Mouse (Mus musculus): Measurements from ENCODE around the gene C1qtnf5. TPM values are rescaled to one million over a fixed set of nuclear protein-coding genes. Genes with fewer than 3 reads are reported as not detected.
"Not testable (repeated sequence)": the region's sequence is repeated elsewhere in the genome, so short reads cannot be mapped to it uniquely, and the experiment has no call there.

Gene C1qtnf5
- polyA plus RNA-seq, 1 experiment from 2014 or later: 1.8 TPM

DNA sequence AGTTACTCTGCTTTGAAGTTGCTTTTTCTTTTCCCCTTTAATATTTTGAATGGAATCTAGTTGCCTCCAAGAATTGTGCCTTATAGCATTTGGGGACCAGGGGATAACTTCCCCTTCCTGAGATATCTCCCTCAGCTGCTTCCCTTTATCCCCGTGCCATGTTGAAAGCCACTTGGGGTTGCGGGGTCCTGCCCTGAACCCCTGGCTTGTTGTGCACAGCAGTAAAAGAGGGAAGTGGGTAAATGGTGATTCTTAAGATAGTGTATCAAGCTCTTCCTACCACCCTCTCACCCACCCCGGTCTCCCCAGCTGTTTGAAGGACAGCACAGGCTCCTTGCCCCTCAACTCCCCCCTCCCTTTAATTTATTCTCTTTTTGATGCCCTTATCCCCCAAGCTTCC, 12.3 kb upstream of the C1qtnf5 start:
- H3K4me2 ChIP-seq (replicated peaks): no peak overlapping the region
- WGBS: 83% methylated on average over 3 of the region's 3 CpGs
- no peaks in the 10 kb centered on the region for H3K9me3 ChIP-seq (replicated peaks)
- H3K4me1 ChIP-seq: peaks cover 14% of the 10 kb centered on the region
- H3K36me3 ChIP-seq: no peaks in the 10 kb centered on the region
- H3K4me3 ChIP-seq: no peak overlapping the region
- H3K9ac ChIP-seq: no peak overlapping the region
- no peaks in the 10 kb centered on the region for H3K27me3 ChIP-seq
- no peak overlapping the region for H3K27ac ChIP-seq
- no peak for ATAC-seq (ENCODE audit: low FRiP score)

DNA sequence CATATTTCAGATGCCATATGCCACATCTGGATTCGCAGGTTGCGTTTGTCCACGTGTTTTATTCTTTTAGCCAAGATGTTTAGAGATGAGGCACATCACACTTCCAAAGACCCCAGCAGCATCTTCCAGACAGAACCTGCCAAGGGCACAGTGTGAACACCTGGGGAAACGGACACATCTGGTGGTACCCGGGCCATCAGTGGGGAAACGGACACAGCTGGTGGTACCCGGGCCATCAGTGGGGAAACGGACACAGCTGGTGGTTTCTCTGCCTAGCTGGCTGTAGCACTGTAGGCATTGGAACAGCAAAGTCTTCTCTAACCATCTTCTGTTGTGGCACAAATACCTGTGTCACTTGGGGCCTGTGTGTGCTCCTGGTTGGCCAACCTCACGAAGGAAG, 11.3 kb upstream of the C1qtnf5 start:
- H3K9ac ChIP-seq: no peak overlapping the region
- WGBS: 89% methylated on average over 9 of the region's 9 CpGs
- peaks cover 14% of the 10 kb centered on the region for H3K4me1 ChIP-seq
- no peaks in the 10 kb centered on the region for H3K9me3 ChIP-seq (replicated peaks)
- no peak for ATAC-seq (ENCODE audit: low FRiP score)
- no peak overlapping the region for H3K4me3 ChIP-seq
- no peak overlapping the region for H3K4me2 ChIP-seq (replicated peaks)
- H3K36me3 ChIP-seq: no peaks in the 10 kb centered on the region
- no peak overlapping the region for H3K27ac ChIP-seq
- no peaks in the 10 kb centered on the region for H3K27me3 ChIP-seq

DNA sequence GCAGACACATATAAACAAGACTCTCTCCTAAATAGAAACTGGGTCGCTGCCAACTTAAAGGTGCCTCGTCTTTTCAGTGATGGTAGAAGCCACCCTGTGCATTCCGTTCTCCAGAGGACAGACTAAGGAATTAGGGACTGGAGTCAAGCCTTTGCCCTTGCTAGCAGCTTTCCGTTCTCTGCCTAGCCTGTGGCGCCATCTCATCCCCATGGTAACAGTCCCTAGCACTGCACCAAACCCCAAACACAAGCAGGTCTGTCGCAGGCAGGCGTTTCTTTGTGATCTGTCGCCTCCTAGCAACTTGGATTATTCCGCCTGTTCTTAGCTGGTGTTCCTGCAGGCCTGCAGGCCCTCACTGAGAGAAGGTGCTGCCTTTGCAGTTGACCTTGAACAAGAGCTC, 10.5 kb upstream of the C1qtnf5 start:
- H3K4me1 ChIP-seq: peaks cover 14% of the 10 kb centered on the region
- 23% methylated on average over 9 of the region's 9 CpGs for WGBS
- H3K36me3 ChIP-seq: no peaks in the 10 kb centered on the region
- ATAC-seq (ENCODE audit: low FRiP score): peak; percentile 51; the same call in 1 of the 2 replicates
- no peaks in the 10 kb centered on the region for H3K9me3 ChIP-seq (replicated peaks)
- no peak overlapping the region for H3K4me2 ChIP-seq (replicated peaks)
- H3K4me3 ChIP-seq: no peak overlapping the region
- H3K27ac ChIP-seq: peak overlapping the region; percentile 48
- no peak overlapping the region for H3K9ac ChIP-seq
- no peaks in the 10 kb centered on the region for H3K27me3 ChIP-seq

DNA sequence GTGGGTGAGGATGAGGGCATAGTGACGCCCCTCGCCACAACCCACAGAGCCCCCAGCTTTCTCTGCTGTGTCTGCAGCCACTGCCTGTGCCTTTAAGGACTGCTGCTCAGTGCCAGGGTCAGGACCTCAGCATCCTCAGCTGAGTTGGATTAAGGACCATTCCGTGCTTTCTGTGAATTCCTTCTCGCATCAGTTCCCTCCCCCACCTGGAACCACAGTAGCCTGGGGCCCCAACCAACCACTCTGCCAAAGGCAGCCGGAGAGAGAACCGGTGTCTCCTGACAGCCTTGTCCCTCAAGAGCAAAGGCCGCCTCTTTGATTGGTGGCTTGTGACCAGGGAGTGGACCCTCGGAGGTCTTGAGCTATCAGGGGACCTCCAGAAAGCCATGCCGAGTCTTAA, 5.6 kb upstream of the C1qtnf5 start, which contains the start of gene Mfrp:
TSS of gene Mfrp (plus strand) at position 240 of the 400 bp plus-strand sequence.
- H3K9me3 ChIP-seq (replicated peaks): no peaks in the 10 kb centered on the region
- 64% methylated on average over 9 of the region's 9 CpGs for WGBS
- no peak within 1 kb of the TSS for H3K9ac ChIP-seq
- no peak for ATAC-seq (ENCODE audit: low FRiP score)
- H3K4me2 ChIP-seq (replicated peaks): no peak within 1 kb of the TSS
- peaks cover 14% of the 10 kb centered on the region for H3K36me3 ChIP-seq
- H3K27me3 ChIP-seq: no peaks in the 10 kb centered on the region
- H3K4me1 ChIP-seq: peaks cover 3% of the 10 kb centered on the region; the same call in 1 of the 2 replicates
- H3K4me3 ChIP-seq: no peak within 1 kb of the TSS
- no peak within 1 kb of the TSS for H3K27ac ChIP-seq

DNA sequence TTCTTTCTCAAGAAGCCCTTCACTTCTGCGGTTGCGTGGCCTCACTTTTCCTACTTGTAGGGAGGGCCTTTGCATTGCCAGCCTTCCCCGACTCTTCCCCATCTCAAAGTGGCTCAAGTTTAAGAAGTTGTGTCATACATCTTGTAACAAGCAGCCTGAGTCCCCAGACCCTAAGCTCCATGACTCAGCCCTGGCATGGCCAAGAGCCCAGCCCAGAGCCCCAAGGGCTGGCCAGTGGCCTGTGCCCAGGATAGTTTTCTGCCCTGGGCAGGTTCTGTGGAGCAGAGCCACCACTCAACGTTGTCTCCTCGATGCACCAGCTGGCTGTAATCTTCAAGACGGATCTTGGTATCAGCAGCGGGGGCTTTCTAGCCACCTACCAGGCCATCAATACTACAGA, 2.2 kb upstream of the C1qtnf5 start:
- H3K4me3 ChIP-seq: no peak overlapping the region
- WGBS: 94% methylated on average over 7 of the region's 7 CpGs
- H3K36me3 ChIP-seq: peaks cover 14% of the 10 kb centered on the region

DNA sequence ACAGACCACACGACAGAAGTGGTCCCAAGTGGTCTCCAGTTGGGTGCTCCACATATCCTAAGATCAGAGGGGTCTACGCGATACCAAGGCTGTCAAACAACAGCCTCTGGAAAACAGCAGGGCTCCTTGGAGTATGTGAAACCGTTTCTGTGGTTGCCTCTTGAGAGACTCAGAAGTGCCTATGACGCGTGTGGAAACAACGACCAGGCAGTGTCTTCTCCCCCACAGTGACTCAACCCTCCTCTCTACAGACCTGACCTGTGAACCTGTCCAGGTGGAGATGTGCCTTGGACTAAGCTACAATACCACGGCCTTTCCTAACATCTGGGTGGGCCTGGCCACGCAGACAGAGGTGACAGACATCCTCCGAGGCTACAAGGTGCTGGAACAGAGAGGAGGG, 1.3 kb upstream of the C1qtnf5 start:
- no peak overlapping the region for H3K27ac ChIP-seq
- no peak overlapping the region for H3K4me3 ChIP-seq
- no peak for ATAC-seq (ENCODE audit: low FRiP score)
- no peak overlapping the region for H3K4me2 ChIP-seq (replicated peaks)
- no peaks in the 10 kb centered on the region for H3K27me3 ChIP-seq
- no peaks in the 10 kb centered on the region for H3K9me3 ChIP-seq (replicated peaks)
- peaks cover 14% of the 10 kb centered on the region for H3K36me3 ChIP-seq
- 87% methylated on average over 10 of the region's 10 CpGs for WGBS
- H3K4me1 ChIP-seq: peaks cover 41% of the 10 kb centered on the region
- no peak overlapping the region for H3K9ac ChIP-seq

More for the DNA sequence above, 2.2 kb upstream of the C1qtnf5 start:
- Histone ChIP-seq H3K9ac (no peak overlapping the region), H3K9me3 (replicated peaks) (no peaks in the 10 kb centered on the region), H3K27me3 (no peaks in the 10 kb centered on the region), H3K27ac (no peak overlapping the region), H3K4me1 (peaks cover 33% of the 10 kb centered on the region), H3K4me2 (replicated peaks) (no peak overlapping the region)
- no peak for ATAC-seq (ENCODE audit: low FRiP score)

DNA sequence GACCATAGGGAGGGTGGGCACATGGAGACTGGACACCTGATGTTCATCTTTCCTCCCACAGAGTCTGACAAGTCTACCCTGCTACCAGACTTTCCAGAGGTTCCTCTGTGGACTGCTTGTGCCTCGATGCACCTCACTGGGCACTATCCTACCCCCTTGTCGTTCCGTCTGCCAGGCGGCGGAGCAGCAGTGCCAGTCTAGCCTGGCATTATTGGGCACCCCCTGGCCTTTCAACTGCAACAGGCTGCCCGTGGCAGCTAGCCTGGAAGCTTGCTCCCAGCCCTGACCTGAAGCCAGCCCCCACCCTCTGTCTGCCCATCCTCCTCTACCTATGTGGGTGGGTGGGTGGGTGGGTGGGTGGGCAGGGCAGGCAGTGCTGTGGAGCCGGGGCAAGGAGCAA, 863 bp upstream of the C1qtnf5 start:
- no peak overlapping the region for H3K4me2 ChIP-seq (replicated peaks)
- H3K4me1 ChIP-seq: peaks cover 41% of the 10 kb centered on the region
- ATAC-seq (ENCODE audit: low FRiP score): no peak
- WGBS: 92% methylated on average over 7 of the region's 7 CpGs
- peaks cover 14% of the 10 kb centered on the region for H3K36me3 ChIP-seq
- no peaks in the 10 kb centered on the region for H3K27me3 ChIP-seq
- H3K4me3 ChIP-seq: no peak overlapping the region
- no peak overlapping the region for H3K27ac ChIP-seq
- no peaks in the 10 kb centered on the region for H3K9me3 ChIP-seq (replicated peaks)
- H3K9ac ChIP-seq: no peak overlapping the region

DNA sequence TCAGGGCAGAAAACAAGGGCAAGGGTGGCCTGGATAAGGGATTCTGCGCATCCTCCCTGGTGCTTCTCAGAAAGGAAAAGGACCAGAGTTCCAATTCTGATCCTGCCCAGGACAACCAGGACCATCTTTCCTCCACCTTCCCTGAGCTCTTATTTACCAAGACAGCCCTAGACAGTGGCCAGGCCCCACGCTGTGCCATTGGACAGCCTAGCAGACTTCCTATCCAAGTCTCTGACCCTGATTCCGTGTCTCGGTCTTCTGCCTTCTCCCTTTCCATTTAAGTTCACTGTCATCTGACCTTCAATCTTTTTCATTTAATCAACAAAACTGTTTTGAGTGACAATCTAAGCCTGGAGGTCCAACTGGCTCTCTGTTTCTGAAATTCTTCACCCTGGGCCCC, 449 bp upstream of the C1qtnf5 start:
- Histone ChIP-seq H3K27me3 (no peaks in the 10 kb centered on the region), H3K4me1 (peaks cover 41% of the 10 kb centered on the region), H3K27ac (no peak overlapping the region; the same call in 1 of the 2 replicates), H3K36me3 (peaks cover 14% of the 10 kb centered on the region), H3K9me3 (replicated peaks) (no peaks in the 10 kb centered on the region), H3K4me2 (replicated peaks) (no peak overlapping the region), H3K9ac (no peak overlapping the region), H3K4me3 (no peak overlapping the region)
- no peak for ATAC-seq (ENCODE audit: low FRiP score)
- WGBS: 77% methylated on average over 4 of the region's 4 CpGs

DNA sequence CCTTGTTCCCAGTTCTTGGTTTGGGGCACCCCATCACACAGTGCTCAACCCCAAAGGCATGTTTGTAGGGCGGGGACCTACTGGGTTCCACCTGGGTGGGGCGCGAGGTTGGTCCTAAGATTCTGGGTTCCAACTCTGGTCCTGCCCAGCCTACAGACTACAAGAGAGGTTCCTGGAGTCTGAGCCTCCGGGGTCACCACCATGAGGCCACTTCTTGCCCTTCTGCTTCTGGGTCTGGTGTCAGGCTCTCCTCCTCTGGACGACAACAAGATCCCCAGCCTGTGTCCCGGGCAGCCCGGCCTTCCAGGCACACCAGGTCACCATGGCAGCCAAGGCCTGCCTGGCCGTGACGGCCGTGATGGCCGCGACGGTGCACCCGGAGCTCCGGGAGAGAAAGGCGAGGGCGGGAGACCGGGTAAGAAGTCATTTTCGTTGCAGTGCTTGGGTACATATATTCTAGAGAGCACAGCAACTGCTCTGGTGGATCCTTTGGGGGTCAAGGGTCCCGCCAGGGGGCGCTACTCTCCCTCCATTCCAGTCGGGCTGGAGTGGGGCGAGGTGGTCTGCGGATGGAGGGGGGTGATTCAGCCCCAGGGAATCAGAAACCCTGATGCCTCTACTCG, 623 bp downstream of the C1qtnf5 start:
- peak overlapping the region; percentile 36 for H3K4me2 ChIP-seq (replicated peaks)
- H3K9me3 ChIP-seq (replicated peaks): no peaks in the 10 kb centered on the region
- H3K27ac ChIP-seq: peak overlapping the region; percentile 57
- H3K9ac ChIP-seq: peak overlapping the region; percentile 35
- peak overlapping the region; percentile 12; the same call in 1 of the 2 replicates for H3K4me3 ChIP-seq
- no peaks in the 10 kb centered on the region for H3K27me3 ChIP-seq
- WGBS: 31% methylated on average over 25 of the region's 25 CpGs
- H3K36me3 ChIP-seq: peaks cover 14% of the 10 kb centered on the region
- H3K4me1 ChIP-seq: peaks cover 50% of the 10 kb centered on the region
- ATAC-seq (ENCODE audit: low FRiP score): peak; percentile 18; the same call in 1 of the 2 replicates

DNA sequence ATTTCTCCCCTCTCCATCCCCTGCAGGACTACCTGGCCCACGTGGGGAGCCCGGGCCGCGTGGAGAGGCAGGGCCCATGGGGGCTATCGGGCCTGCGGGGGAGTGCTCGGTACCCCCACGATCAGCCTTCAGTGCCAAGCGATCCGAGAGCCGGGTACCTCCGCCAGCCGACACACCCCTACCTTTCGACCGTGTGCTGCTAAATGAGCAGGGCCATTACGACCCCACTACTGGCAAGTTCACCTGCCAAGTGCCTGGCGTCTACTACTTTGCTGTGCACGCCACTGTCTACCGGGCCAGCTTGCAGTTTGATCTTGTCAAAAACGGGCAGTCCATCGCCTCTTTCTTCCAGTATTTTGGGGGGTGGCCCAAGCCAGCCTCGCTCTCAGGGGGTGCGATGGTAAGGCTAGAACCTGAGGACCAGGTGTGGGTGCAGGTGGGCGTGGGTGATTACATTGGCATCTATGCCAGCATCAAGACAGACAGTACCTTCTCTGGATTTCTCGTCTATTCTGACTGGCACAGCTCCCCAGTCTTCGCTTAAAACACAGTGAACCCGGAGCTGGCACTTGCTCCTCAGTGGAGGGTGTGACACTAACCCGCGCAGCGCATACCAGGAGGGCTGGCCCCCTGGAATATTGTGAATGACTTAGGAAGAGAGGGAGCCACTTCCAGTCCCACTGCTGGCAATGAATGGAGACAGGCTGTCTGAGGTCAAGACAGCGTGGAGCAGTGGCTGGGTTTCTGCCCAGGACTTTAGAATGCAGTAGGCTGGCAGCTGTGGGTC, 1.4 kb downstream of the C1qtnf5 start:
- no peaks in the 10 kb centered on the region for H3K9me3 ChIP-seq (replicated peaks)
- H3K4me1 ChIP-seq: peaks cover 50% of the 10 kb centered on the region
- 0 out of 2 replicates have a peak overlapping the region, but pooled peaks have one; percentile 9 for H3K9ac ChIP-seq
- H3K27me3 ChIP-seq: no peaks in the 10 kb centered on the region
- no peak overlapping the region for H3K27ac ChIP-seq
- H3K4me2 ChIP-seq (replicated peaks): peak overlapping the region; percentile 37
- ATAC-seq (ENCODE audit: low FRiP score): 0 out of 2 replicates have a peak, but pooled peaks have one; percentile 4
- peaks cover 14% of the 10 kb centered on the region for H3K36me3 ChIP-seq
- 82% methylated on average over 31 of the region's 31 CpGs for WGBS
- H3K4me3 ChIP-seq: no peak overlapping the region

DNA sequence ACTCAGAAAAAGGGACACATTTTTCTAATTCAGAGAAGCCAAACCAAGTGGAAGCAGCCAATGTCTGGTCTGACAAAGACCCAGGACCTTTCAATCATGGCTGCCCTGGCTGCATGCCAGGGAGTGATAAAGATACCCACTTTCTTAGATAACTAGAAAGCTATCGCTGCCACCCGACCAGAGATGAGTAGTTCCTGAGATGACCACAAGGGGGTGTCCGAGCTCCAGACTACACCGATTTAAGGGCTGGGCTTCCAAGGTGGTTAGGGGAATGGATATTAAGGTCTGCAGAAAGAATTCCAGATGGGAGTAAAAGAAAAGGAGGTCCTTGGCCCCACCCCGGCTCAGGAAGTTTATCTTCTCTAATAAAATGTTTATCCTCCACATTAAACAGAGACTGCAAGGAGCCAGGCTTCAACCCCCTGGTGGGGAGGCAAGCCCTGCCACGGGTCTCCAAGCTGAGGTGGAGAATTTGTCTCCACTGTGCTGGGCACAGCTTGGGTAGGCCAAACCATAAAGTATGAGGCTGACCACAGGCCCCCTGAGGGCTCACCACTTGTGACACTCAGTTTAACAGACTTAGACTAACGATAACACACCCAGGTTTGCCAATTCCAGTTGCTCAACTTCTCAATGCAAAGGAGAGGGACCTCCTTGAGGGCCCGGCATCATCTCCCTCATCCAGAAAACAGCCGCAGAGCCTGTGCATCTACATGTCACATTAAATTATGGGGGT, 2.5 kb downstream of the C1qtnf5 start:
- peaks cover 50% of the 10 kb centered on the region for H3K4me1 ChIP-seq
- no peak overlapping the region for H3K4me3 ChIP-seq
- no peaks in the 10 kb centered on the region for H3K27me3 ChIP-seq
- no peaks in the 10 kb centered on the region for H3K9me3 ChIP-seq (replicated peaks)
- no peak overlapping the region for H3K27ac ChIP-seq
- peaks cover 13% of the 10 kb centered on the region for H3K36me3 ChIP-seq
- ATAC-seq (ENCODE audit: low FRiP score): no peak
- WGBS: 34% methylated on average over 9 of the region's 9 CpGs
- peak overlapping the region; percentile 37 for H3K4me2 ChIP-seq (replicated peaks)
- H3K9ac ChIP-seq: peak overlapping the region; percentile 41; the same call in 1 of the 2 replicates

DNA sequence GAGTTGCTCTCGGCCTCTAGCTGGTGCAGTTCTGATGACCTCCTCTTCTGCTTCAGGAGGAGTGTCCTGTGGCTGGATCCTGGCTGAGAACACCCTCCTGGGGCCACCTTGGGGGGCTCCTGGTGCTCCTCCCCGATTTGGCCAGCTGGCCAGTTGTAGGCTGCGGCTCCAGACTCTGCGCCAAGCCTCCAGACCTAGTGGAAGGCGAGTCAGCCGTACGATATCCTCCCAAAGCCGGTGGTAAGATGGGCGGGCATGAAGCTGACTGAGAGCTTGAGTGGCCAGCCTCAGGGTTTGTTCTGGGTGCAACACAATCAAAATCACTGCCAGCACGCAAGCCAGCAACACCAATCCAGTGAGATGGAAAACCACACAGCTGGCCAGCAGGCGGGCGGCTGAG, 4.9 kb downstream of the C1qtnf5 start:
- WGBS: 69% methylated on average over 10 of the region's 12 CpGs

More for the DNA sequence above, 4.9 kb downstream of the C1qtnf5 start:
- H3K27me3 ChIP-seq; ATAC-seq (ENCODE audit: low FRiP score); H3K36me3 ChIP-seq; H3K27ac ChIP-seq; H3K9me3 ChIP-seq (replicated peaks); H3K9ac ChIP-seq: not testable (repeated sequence)
- H3K4me3 ChIP-seq: peak overlapping the region; percentile 92; the same call in 1 of the 2 replicates
- H3K4me2 ChIP-seq (replicated peaks): peak overlapping the region; percentile 58
- peaks cover 46% of the 10 kb centered on the region for H3K4me1 ChIP-seq
